Mouse (Mus musculus): ENCODE results near the gene Gpr33. TPM values are rescaled to one million over a fixed set of nuclear protein-coding genes. Genes with fewer than 3 reads are reported as not detected.
A peak's percentile ranks its signal among the peaks of the same experiment; 100 is the strongest.

Gpr33 gene
- polyA plus RNA-seq, 1 experiment from 2014 or later = not detected

DNA sequence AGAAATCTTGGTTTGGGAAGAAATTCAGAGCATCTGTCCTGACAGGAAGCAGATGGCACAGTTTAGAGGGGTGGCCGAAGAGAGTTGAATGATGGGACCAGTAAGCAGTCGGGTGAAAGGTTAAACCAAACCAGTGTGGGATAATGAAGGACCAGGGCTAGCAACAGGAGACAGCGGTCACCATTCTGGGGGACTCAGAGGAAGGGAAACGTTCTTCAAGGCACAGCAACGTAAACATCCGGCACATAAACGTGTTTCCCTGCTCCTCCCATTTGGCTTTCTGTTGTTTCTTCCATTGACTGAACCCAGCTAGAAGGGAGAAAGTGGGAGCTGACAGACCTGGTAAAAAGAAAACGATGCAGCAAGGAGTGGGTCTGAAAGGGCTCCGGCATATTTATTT lies 14.6 kb downstream of the Gpr33 start:
- WGBS (ENCODE audit: insufficient replicate concordance) = 33% methylated on average over 9 of the region's 9 CpGs
- no peaks in the 10 kb centered on the region for H3K9me3 ChIP-seq (replicated peaks; ENCODE audit: control insufficient read depth, low read length)
- no peaks in the 10 kb centered on the region for H3K27me3 ChIP-seq (ENCODE audit: control insufficient read depth, insufficient read depth, low read depth, low read length)
- no peak overlapping the region for H3K4me3 ChIP-seq (ENCODE audit: low read depth, low read length)
- no peaks in the 10 kb centered on the region for H3K36me3 ChIP-seq (ENCODE audit: control insufficient read depth, insufficient read depth)
- ATAC-seq (ENCODE audit: low read depth) = no peak
- H3K9ac ChIP-seq (ENCODE audit: low read depth, low read length) = no peak overlapping the region
- no peak overlapping the region for H3K4me2 ChIP-seq (ENCODE audit: low read depth, low read length)
- no peaks in the 10 kb centered on the region for H3K4me1 ChIP-seq (ENCODE audit: control insufficient read depth, low read depth, low read length)
- no peak overlapping the region for H3K27ac ChIP-seq (ENCODE audit: low read length)

DNA sequence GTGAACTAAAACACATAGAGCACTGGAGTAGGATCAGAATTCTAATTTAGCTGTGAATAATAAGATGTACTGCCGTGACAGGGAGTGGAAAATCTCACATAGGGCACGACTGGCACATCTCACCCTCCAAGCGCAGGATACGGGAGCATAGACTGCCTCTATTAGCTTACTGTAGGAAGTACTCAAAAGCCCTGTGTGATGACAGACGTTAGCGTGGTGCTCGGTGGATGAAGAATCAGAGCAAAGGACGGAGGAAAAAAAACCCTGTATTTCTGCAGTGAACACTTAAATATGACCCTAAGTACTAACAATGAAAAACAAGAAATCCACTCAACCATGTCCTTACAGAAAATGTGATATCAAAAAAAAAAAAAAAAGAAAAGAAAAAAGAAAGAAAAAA lies 15.7 kb downstream of the Gpr33 start:
- Histone ChIP-seq H3K4me3 (ENCODE audit: low read depth, low read length) (no peak overlapping the region), H3K36me3 (ENCODE audit: control insufficient read depth, insufficient read depth) (no peaks in the 10 kb centered on the region), H3K9me3 (replicated peaks; ENCODE audit: control insufficient read depth, low read length) (no peaks in the 10 kb centered on the region), H3K27me3 (ENCODE audit: control insufficient read depth, insufficient read depth, low read depth, low read length) (no peaks in the 10 kb centered on the region), H3K9ac (ENCODE audit: low read depth, low read length) (no peak overlapping the region), H3K4me2 (ENCODE audit: low read depth, low read length) (no peak overlapping the region), H3K27ac (ENCODE audit: low read length) (no peak overlapping the region), H3K4me1 (ENCODE audit: control insufficient read depth, low read depth, low read length) (no peaks in the 10 kb centered on the region)
- no peak for ATAC-seq (ENCODE audit: low read depth)
- whole genome bisulfite sequencing (ENCODE audit: insufficient replicate concordance) = 66% methylated on average over 8 of the region's 8 CpGs

DNA sequence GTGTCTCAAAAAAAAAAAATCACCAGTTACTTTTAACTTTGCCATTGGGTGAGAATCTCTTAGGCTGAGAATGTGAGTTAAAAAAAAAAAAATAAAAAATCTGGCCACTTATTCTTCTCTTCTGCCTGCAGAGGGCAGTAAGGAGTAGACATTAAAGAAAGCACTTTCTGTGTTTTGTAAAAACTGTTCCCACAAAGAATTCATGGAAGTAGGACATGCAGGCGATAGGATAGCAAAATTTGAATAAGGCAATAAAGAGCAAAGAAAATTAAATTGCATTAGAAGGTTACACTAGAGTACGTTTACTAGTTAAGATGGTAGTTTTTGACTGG lies 17.3 kb downstream of the Gpr33 start:
- H3K4me1 ChIP-seq (ENCODE audit: control insufficient read depth, low read depth, low read length) = peaks cover under 1% of the 10 kb centered on the region
- no peaks in the 10 kb centered on the region for H3K9me3 ChIP-seq (replicated peaks; ENCODE audit: control insufficient read depth, low read length)
- H3K27me3 ChIP-seq (ENCODE audit: control insufficient read depth, insufficient read depth, low read depth, low read length) = no peaks in the 10 kb centered on the region
- no peak overlapping the region for H3K4me2 ChIP-seq (ENCODE audit: low read depth, low read length)
- WGBS (ENCODE audit: insufficient replicate concordance) = 44% methylated on average over 2 of the region's 2 CpGs
- ATAC-seq (ENCODE audit: low read depth) = no peak
- no peak overlapping the region for H3K27ac ChIP-seq (ENCODE audit: low read length)
- H3K4me3 ChIP-seq (ENCODE audit: low read depth, low read length) = no peak overlapping the region
- H3K9ac ChIP-seq (ENCODE audit: low read depth, low read length) = no peak overlapping the region
- no peaks in the 10 kb centered on the region for H3K36me3 ChIP-seq (ENCODE audit: control insufficient read depth, insufficient read depth)

DNA sequence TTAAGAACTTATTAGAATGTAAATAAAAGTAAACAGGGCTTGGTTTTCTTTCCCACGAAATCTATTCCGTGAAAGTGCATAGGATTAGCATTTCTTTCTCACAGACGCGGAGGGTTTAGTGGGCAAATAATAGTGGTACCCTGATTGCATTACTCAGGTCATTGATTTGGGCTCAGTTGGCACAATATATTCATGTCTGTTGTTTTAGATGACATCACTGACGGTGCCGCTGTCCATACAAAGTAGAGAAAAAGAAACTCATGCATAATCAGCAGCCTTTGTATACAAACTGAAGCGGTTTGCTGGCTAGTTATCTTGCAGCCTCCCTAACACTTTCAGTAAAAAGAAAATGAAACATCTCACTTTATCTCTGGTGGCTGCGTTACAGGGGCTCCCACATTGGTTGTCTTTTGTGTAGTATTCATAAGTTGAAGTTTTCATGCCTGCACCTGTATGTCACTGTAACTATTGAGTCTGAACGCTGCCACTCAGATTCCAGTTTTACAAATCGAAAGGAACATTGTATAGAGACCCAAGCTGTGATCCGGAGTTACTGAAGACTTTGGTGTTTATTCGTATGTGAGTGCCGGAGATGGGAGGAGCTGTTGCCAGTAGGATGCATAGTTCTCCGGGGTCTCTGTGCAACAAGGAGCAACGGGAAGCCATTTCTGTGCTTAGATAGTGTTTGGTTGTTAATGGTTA lies 17.8 kb downstream of the Gpr33 start:
- Histone ChIP-seq H3K4me1 (ENCODE audit: control insufficient read depth, low read depth, low read length) (peaks cover 2% of the 10 kb centered on the region), H3K9ac (ENCODE audit: low read depth, low read length) (no peak overlapping the region), H3K9me3 (replicated peaks; ENCODE audit: control insufficient read depth, low read length) (no peaks in the 10 kb centered on the region), H3K4me2 (ENCODE audit: low read depth, low read length) (no peak overlapping the region), H3K27me3 (ENCODE audit: control insufficient read depth, insufficient read depth, low read depth, low read length) (no peaks in the 10 kb centered on the region), H3K4me3 (ENCODE audit: low read depth, low read length) (no peak overlapping the region), H3K36me3 (ENCODE audit: control insufficient read depth, insufficient read depth) (no peaks in the 10 kb centered on the region), H3K27ac (ENCODE audit: low read length) (no peak overlapping the region)
- no peak for ATAC-seq (ENCODE audit: low read depth)
- 62% methylated on average over 15 of the region's 15 CpGs for WGBS (ENCODE audit: insufficient replicate concordance)

DNA sequence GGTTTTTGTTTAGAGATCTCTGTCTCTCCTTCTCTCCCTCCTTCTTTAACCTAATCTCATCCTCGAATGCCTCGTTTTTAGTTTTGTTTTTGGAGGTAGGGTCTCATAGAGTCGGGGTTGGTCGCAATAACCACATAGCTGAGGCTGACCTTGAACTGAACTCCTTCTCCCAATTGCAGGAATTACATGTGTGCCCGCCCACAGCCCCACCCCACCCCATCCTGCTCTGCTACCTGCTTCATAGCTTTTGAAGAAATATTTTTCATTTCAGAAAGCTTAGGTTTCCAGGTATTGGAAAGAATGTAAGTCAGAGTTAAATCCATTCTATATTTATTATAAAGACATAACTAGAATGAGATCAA lies 21.2 kb downstream of the Gpr33 start:
- Histone ChIP-seq H3K4me1 (ENCODE audit: control insufficient read depth, low read depth, low read length) (peaks cover 2% of the 10 kb centered on the region), H3K36me3 (ENCODE audit: control insufficient read depth, insufficient read depth) (no peaks in the 10 kb centered on the region), H3K9ac (ENCODE audit: low read depth, low read length) (peak overlapping the region; percentile 75), H3K4me2 (ENCODE audit: low read depth, low read length) (peak overlapping the region; percentile 68), H3K27me3 (ENCODE audit: control insufficient read depth, insufficient read depth, low read depth, low read length) (no peaks in the 10 kb centered on the region), H3K27ac (ENCODE audit: low read length) (no peak overlapping the region; the same call in 1 of the 2 replicates), H3K9me3 (replicated peaks; ENCODE audit: control insufficient read depth, low read length) (no peaks in the 10 kb centered on the region), H3K4me3 (ENCODE audit: low read depth, low read length) (peak overlapping the region; percentile 80)
- peak; percentile 35 for ATAC-seq (ENCODE audit: low read depth)
- 36% methylated on average over 5 of the region's 5 CpGs for WGBS (ENCODE audit: insufficient replicate concordance)

DNA sequence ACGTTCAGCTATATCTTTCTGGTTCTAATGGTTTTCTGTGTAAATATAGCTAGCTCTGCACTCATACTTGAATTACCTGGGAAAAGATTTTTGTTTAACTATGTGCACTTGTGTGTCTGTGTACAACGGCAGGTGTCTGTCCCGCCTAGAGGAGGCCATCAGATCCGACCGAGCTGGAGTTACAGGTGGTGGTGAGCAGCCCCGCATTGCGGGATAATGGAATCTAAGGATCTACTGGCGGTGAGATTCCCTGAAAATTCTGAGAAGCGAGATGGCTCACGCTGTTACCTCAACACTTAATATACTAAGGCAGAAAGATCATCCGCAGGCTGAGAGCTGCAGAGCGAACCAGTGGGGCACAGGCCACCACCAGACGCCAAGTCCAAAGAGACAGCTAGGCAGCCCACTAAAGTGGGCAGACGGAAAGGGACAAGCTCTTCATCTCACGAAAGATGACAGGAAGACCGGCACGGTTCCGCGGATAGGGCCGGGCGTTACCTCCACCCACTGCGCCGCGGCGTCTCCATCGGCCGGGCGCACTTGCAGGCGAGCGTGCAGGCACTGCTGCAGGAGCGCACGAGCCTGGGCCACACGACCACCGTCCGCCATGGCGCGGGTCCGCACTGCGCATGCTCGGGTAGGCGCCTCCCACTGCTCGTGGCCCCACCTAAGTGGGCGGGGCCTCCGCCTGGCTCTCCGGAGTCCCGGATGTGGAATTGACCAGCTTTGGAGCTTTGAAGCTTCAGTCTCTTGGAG lies 21.8 kb downstream of the Gpr33 start, which contains the start of gene Dtd2:
Gene Dtd2, minus strand, starts transcription at position 625 of the 756 bp plus-strand sequence.
- Histone ChIP-seq H3K36me3 (ENCODE audit: control insufficient read depth, insufficient read depth) (no peaks in the 10 kb centered on the region), H3K9me3 (replicated peaks; ENCODE audit: control insufficient read depth, low read length) (no peaks in the 10 kb centered on the region), H3K4me2 (ENCODE audit: low read depth, low read length) (peak within 1 kb of the TSS; percentile 68), H3K9ac (ENCODE audit: low read depth, low read length) (peak within 1 kb of the TSS; percentile 75), H3K27me3 (ENCODE audit: control insufficient read depth, insufficient read depth, low read depth, low read length) (no peaks in the 10 kb centered on the region), H3K4me1 (ENCODE audit: control insufficient read depth, low read depth, low read length) (peaks cover 2% of the 10 kb centered on the region), H3K27ac (ENCODE audit: low read length) (peak within 1 kb of the TSS; percentile 65), H3K4me3 (ENCODE audit: low read depth, low read length) (peak within 1 kb of the TSS; percentile 80)
- peak; percentile 90 for ATAC-seq (ENCODE audit: low read depth)
- under 1% methylated on average over 46 of the region's 46 CpGs for WGBS (ENCODE audit: insufficient replicate concordance)

DNA sequence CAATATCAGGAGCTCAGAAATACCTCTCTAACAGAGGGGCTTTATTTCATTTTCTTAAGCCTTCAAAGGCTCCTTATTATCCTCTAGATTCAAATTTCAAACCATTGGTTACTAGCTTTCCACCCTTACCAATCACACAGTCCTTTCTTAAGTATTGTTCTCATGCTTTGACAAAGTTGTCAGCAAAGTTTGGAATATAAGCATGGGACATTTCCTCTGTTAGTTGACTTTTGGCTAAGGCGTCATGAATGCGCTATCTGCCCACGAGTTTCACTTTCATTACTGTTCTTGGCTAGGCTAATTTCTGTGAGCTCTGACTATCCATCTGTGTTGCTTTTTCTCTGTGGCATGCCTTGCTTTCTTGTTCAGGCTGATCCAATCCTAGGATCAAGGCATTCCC lies 25.1 kb downstream of the Gpr33 start:
- Histone ChIP-seq H3K27me3 (ENCODE audit: control insufficient read depth, insufficient read depth, low read depth, low read length) (no peaks in the 10 kb centered on the region), H3K4me3 (ENCODE audit: low read depth, low read length) (no peak overlapping the region), H3K9me3 (replicated peaks; ENCODE audit: control insufficient read depth, low read length) (no peaks in the 10 kb centered on the region), H3K4me2 (ENCODE audit: low read depth, low read length) (no peak overlapping the region), H3K36me3 (ENCODE audit: control insufficient read depth, insufficient read depth) (no peaks in the 10 kb centered on the region), H3K9ac (ENCODE audit: low read depth, low read length) (no peak overlapping the region), H3K27ac (ENCODE audit: low read length) (no peak overlapping the region), H3K4me1 (ENCODE audit: control insufficient read depth, low read depth, low read length) (peaks cover 5% of the 10 kb centered on the region)
- ATAC-seq (ENCODE audit: low read depth) = no peak
- WGBS (ENCODE audit: insufficient replicate concordance) = 87% methylated on average over 3 of the region's 3 CpGs

DNA sequence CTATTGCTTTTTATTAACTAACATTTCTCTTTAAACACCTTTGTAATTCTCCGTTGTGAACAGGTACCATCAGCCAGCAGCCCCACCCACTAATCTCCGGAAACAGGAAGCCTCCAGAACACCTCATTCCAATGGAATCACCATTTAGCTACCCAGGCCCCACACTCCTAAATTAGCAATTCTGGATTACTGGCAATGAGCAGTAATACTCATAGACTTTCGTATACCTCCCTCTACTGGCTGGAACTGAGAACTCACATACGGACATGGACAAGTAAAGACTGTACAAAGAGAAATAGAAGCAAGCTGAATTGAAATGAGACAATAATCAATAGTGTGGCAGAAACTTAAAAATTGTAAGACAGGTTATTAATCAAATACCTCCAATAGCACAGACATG lies 26.3 kb downstream of the Gpr33 start:
- H3K4me2 ChIP-seq (ENCODE audit: low read depth, low read length) = no peak overlapping the region
- H3K9me3 ChIP-seq (replicated peaks; ENCODE audit: control insufficient read depth, low read length) = no peaks in the 10 kb centered on the region
- no peak for ATAC-seq (ENCODE audit: low read depth)
- no peak overlapping the region for H3K27ac ChIP-seq (ENCODE audit: low read length)
- H3K4me1 ChIP-seq (ENCODE audit: control insufficient read depth, low read depth, low read length) = peaks cover 5% of the 10 kb centered on the region
- H3K4me3 ChIP-seq (ENCODE audit: low read depth, low read length) = no peak overlapping the region
- no peaks in the 10 kb centered on the region for H3K27me3 ChIP-seq (ENCODE audit: control insufficient read depth, insufficient read depth, low read depth, low read length)
- H3K36me3 ChIP-seq (ENCODE audit: control insufficient read depth, insufficient read depth) = no peaks in the 10 kb centered on the region
- WGBS (ENCODE audit: insufficient replicate concordance) = 20% methylated on average over 4 of the region's 4 CpGs
- H3K9ac ChIP-seq (ENCODE audit: low read depth, low read length) = no peak overlapping the region

DNA sequence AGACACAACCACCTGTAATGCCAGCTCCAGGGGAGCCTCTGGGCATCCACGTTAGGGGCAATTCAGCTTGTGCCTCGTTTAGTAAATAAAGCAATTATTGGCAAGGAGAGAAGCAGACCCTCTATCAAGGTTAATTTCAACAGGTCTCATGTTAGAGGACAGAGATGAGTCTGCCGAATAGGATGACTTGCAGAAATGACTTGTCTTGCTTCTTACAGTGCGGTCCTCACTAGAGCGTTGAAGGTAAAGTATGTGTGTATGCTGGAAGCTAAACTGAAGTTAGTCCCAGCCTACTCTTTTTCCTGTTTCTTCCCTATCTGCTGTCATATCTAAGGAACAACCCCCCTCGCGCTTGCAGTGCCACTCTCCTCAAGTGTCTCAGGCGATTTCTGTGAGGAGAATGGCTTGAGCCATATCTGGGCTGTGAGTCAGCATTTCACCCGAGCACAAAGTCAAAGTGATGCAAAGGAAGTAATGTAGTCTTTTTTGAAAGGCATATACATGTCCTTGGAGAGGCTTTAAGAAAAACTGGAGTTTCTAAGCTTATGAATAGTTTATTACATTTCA lies 29.4 kb downstream of the Gpr33 start:
- no peaks in the 10 kb centered on the region for H3K27me3 ChIP-seq (ENCODE audit: control insufficient read depth, insufficient read depth, low read depth, low read length)
- WGBS (ENCODE audit: insufficient replicate concordance) = 32% methylated on average over 9 of the region's 9 CpGs
- peak overlapping the region; percentile 26; the same call in 1 of the 2 replicates for H3K4me2 ChIP-seq (ENCODE audit: low read depth, low read length)
- peak; percentile 58; the same call in 1 of the 2 replicates for ATAC-seq (ENCODE audit: low read depth)
- H3K4me1 ChIP-seq (ENCODE audit: control insufficient read depth, low read depth, low read length) = peaks cover 3% of the 10 kb centered on the region
- H3K9me3 ChIP-seq (replicated peaks; ENCODE audit: control insufficient read depth, low read length) = no peaks in the 10 kb centered on the region
- H3K27ac ChIP-seq (ENCODE audit: low read length) = no peak overlapping the region
- peaks cover 3% of the 10 kb centered on the region; the same call in 1 of the 2 replicates for H3K36me3 ChIP-seq (ENCODE audit: control insufficient read depth, insufficient read depth)
- H3K4me3 ChIP-seq (ENCODE audit: low read depth, low read length) = no peak overlapping the region
- H3K9ac ChIP-seq (ENCODE audit: low read depth, low read length) = no peak overlapping the region

All from liver, embryonic 16.5 days (tissue).